Mouse (Mus musculus) erythroblast, embryonic 14.5 days (primary cell): ENCODE results near the gene Atm.

Experiments used
- GATA1 ChIP-seq: IDR thresholded peaks from 2 replicates; pipeline ENCODE4 v1.6.1; 2012; ENCODE audit warnings: low read length, inconsistent platforms, mixed read lengths
- TAL1 ChIP-seq: IDR thresholded peaks from 3 replicates; pipeline ENCODE4 v1.6.1; 2012; ENCODE audit warnings: low read length, inconsistent platforms, mixed read lengths

GRCm38 (mm10) chr9:53537336-53537965 lies 911 bp upstream of the Atm start:
- no peak for TF ChIP-seq GATA1
- no peak for TF ChIP-seq TAL1
